Mouse (Mus musculus) small intestine, adult 2 months (tissue): ENCODE data around the gene H60b. TPM values are rescaled to one million over a fixed set of nuclear protein-coding genes. Genes with fewer than 3 reads are reported as not detected.
A peak's percentile ranks its signal among the peaks of the same experiment; 100 is the strongest.
"Not testable (repeated sequence)": the region's sequence is repeated elsewhere in the genome, so short reads cannot be mapped to it uniquely, and the experiment has no call there.

Source experiments
- H3K27ac ChIP-seq: fragments of 200-500 bp; 2 replicates; pipeline ENCODE4 v1.5.1; 2012; ENCODE audit warnings: low read depth, low read length, control low read depth, inconsistent platforms; ENCODE audit not compliant: insufficient read depth
- H3K27me3 ChIP-seq: fragments of 200-500 bp; 2 replicates; pipeline ENCODE4 v1.6.1; 2012; ENCODE audit warnings: mild to moderate bottlenecking, moderate library complexity, low read length, inconsistent platforms; ENCODE audit not compliant: control insufficient read depth, insufficient read depth
- H3K36me3 ChIP-seq: fragments of 200-500 bp; 2 replicates; pipeline ENCODE4 v1.6.1; 2012; ENCODE audit warnings: mild to moderate bottlenecking, low read length, control low read depth, inconsistent platforms; ENCODE audit not compliant: control insufficient read depth, insufficient read depth
- H3K4me1 ChIP-seq: fragments of 200-500 bp; 2 replicates; pipeline ENCODE4 v1.6.1; 2012; ENCODE audit warnings: low read length, inconsistent platforms, mixed read lengths; ENCODE audit not compliant: control insufficient read depth, insufficient read depth, insufficient read length
- H3K4me3 ChIP-seq: fragments of 200-500 bp; 2 replicates; pipeline ENCODE4 v1.5.1; 2012; ENCODE audit warnings: low read depth, mild to moderate bottlenecking, control low read depth, inconsistent platforms, low read length, moderate library complexity
- CTCF ChIP-seq: fragments of 200-500 bp; IDR thresholded peaks from 2 replicates; pipeline ENCODE4 v1.5.1; 2012; ENCODE audit warnings: low read depth, mild to moderate bottlenecking, control low read depth, inconsistent platforms, low read length, moderate library complexity, mixed read lengths; ENCODE audit not compliant: insufficient replicate concordance, insufficient read length; ENCODE audit errors: extremely low read depth
- POLR2A ChIP-seq: fragments of 200-500 bp; IDR thresholded peaks from 2 replicates; pipeline ENCODE4 v1.6.1; 2012; ENCODE audit warnings: low read depth, mild to moderate bottlenecking, control low read depth, inconsistent platforms, low read length, moderate library complexity
- WGBS: fragments of 180-500 bp; shearing (Covaris S2); methylation state at CpG from one replicate; pipeline ENCODE4 v1.1.7; 2018; 5-methylcytosine and 5-hydroxymethylcytosine counted together
- polyA plus RNA-seq: library from polyadenylated mRNA; depleted of rRNA; stranded (reverse); fragments of >200 nt; gene quantifications from 2 replicates; pipeline ENCODE4 v1.2.3, GENCODE M21; 2012

Gene H60b
- polyA plus RNA-seq, 1 experiment: not detected

DNA sequence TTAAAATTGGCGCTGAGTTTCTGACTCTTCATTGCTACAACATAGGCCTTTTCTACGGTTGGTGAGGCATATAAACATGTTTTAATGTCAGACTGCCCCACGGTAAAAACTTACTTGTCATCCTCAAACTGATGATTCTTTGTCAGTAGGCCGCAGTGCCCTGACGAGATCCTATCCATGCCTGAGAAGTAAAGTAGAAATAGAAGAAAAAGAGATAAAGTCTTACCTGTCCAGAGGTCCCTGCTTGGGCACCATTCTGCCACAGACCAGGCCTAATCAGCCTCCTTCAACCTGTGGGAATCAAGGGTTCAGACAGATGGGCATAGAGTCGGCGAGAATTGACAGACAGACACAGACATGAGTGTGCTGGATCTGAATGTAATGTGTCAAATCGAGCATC, 106.7 kb downstream of the H60b start:
- 92% methylated on average over 8 of the region's 8 CpGs for WGBS

DNA sequence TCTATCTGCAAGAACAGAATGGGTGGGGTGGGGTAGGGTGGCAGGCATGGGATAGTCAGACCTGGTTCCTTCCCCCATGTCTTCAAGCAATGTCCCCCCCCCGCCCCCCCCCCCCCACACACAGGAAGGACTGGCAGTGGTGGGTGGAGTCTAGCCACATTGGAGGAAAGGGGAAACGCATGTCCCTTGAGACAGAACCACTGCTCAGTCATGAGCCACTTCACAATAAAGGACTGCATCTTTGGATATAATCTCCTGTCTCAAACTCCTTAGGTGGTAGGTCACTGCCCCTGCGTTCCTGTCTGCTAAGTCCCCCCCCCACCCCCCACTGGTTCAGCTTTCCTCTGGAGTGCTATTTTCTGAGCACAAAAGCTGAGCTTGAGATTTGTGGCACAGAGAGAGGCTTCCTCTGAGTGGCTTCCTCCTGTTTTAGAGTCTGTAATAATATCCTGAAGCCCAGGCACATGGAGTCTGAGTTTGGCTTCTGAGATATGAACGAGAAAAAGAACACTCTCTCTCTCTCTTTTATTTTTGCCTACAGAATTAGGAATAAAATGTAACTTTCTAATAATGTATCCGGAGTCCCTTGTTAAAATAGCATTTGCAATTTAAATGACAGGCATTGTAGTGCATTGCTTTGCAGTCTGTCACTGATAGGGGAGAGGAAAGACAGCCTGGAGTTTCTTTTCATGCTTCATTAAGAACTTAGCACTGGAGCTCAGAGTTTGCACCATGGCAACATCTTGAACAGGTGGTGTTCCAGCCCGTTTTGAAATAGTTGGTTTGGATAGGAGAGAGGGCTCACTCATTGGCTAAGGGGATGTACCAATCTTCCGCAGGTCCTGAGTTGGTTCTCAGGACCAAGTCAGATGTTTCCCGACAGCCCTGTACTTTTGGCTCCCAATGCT, 112.7 kb downstream of the H60b start:
- WGBS: 52% methylated on average over 7 of the region's 8 CpGs
- H3K4me3 ChIP-seq: not testable (repeated sequence)

More for the DNA sequence above, 106.7 kb downstream of the H60b start:
- H3K4me3 ChIP-seq: no peak overlapping the region
- no peaks in the 10 kb centered on the region for H3K36me3 ChIP-seq
- TF ChIP-seq POLR2A (no peak), CTCF (no peak)
- H3K27me3 ChIP-seq: no peaks in the 10 kb centered on the region
- no peaks in the 10 kb centered on the region for H3K4me1 ChIP-seq
- no peak overlapping the region for H3K27ac ChIP-seq

DNA sequence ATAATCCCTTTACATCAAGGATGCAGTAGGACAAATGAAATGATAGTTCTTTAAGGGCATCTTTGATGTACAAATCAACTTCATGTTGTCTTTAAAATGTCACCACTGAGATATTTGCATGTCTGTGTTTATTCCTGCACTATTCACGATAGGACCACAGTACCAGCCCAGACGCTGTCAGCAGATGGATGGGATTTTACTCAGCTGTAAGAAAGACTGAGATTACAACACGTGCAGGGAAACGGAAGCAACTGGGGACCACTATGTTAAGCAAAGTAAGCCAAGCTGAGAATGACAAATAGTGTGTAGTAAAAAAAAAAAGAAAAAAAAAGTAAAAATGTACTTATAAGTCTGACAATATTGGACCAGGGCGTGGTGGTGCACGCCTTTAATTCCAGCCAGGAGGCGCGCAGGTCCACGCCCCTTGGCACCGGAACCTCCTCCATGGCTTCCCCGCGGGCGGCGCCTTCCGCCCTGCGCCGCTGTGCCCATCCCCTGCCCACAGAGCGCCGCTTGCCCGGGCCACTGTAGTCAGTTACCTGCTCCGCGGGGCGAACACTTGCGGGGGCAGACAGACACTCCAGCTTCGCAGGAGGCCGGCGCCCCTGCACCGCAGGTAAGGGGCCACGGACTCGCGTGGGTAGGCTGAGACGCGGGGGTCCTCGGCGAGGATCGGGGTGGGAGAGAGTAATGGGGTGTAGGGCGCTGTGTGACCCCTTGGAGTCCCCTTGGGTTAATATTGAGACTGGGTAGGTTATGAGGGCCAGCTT, 114.7 kb downstream of the H60b start:
- not testable (repeated sequence) for H3K27ac ChIP-seq, H3K36me3 ChIP-seq, H3K27me3 ChIP-seq, H3K4me1 ChIP-seq
- H3K4me3 ChIP-seq: peak overlapping the region; percentile 28
- WGBS: 7% methylated on average over 37 of the region's 37 CpGs

More for the DNA sequence above, 112.7 kb downstream of the H60b start:
- H3K27me3 ChIP-seq, H3K4me1 ChIP-seq, H3K36me3 ChIP-seq, H3K27ac ChIP-seq: not testable (repeated sequence)

DNA sequence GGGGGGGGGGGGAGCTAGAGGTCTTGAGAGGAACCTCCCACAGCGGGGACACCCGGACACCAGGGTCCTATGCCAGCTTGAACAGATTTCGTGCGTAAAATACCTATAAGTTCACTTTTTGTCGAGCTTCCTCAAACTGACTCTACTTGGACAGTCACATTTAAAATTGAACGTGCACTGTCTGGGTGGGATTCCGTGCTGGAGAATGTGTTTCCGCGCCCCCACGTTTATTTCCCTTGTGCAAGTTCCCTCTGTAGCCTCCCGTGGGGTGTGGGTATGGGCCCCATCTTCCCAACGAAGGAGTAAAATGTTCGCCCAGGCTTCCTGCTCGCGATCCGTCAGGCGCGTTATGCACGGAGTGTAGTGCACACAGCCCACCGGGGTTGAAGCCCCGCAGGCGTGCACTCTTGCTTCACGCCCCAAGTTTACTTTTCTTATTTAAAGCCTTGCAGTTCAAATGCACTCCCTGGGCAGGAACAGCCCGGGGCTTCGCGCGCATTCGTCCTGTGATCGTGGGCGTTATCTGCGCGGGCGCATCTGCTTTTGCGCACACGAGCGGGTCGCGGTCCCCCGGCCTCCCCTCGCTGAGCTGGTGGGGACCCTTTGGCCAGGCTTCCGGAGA, 115.4 kb downstream of the H60b start:
- TF ChIP-seq POLR2A (no peak), CTCF (no peak)
- Histone ChIP-seq H3K27ac (no peak overlapping the region), H3K4me1 (no peaks in the 10 kb centered on the region), H3K4me3 (0 out of 2 replicates have a peak overlapping the region, but pooled peaks have one; percentile 28), H3K36me3 (no peaks in the 10 kb centered on the region), H3K27me3 (no peaks in the 10 kb centered on the region; the same call in 1 of the 2 replicates)
- 5% methylated on average over 41 of the region's 41 CpGs for WGBS

DNA sequence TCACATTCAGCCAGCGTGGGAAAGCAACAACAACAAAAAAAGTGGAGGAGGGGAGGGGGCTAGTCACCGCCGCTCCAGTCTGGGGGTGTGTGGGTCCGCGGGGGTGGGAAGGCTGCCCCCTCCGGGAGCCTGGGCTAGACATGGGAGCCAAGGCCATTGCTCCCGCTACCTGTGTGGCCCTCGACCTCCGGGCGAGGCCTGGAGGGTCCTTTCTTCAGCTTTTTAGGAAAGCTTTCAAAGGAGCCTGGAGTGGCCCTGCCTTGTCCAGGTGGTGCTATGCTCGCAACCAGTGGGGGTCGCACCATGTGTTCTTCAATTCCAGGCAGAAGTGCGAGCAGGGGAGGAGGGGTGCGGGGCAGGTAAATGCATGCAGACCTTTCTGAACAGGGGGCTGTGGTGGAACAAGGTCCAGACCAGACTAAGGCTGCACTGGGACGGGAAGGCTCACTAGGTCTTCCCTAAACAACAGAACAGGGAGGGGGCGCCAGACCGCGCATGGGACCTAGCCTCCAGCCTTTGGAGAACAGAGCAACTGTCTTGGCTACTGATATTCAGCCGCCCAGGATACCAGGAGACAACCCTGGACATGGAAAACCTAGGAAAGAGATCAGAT, 116.2 kb downstream of the H60b start:
- Histone ChIP-seq H3K27ac (no peak overlapping the region), H3K4me1 (no peaks in the 10 kb centered on the region), H3K4me3 (no peak overlapping the region), H3K36me3 (no peaks in the 10 kb centered on the region), H3K27me3 (no peaks in the 10 kb centered on the region; the same call in 1 of the 2 replicates)
- no peak for TF ChIP-seq CTCF
- no peak for TF ChIP-seq POLR2A
- WGBS: 21% methylated on average over 19 of the region's 19 CpGs

DNA sequence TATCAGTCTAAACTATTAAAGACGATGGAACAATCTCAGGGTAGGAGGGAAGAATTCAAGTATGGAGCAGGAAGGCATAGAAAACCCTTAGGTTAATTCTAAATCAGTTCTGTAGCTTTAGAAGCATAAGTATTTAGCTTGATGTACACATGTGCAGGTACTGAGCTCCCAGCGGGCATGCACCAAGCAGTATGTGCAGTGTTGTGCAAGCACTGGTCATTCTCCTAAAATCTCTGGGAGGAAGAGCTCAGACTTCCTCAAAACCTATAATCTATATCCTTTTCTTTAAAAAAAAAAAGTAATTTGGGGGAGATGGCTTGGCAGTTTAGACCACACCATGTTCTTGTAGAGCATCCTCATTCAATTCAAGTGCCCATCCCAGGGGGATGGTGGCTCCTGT, 120.1 kb downstream of the H60b start:
- not testable (repeated sequence) for H3K36me3 ChIP-seq, H3K4me3 ChIP-seq, H3K27ac ChIP-seq, H3K27me3 ChIP-seq, H3K4me1 ChIP-seq
- WGBS: 81% methylated on average over 2 of the region's 2 CpGs

DNA sequence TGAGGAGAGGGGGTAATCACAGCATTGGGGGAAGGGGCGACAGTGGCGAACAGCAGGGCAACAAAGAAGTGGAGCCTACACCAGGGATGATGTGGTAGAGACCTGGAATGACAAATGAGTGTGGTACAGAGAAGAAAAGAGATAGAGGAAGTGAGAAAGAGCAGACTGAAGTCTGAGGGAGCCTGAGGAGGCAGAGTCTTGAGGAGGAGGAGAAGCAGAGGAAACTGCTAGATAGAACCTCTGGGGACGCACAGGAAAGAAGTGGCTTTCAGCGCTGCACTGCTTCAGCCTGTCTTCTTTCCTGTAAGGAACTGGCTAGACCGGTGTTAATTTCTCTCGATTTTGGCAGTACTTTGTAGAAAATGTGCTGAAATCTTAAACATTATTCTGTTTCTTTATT, 124.4 kb downstream of the H60b start:
- Histone ChIP-seq H3K27me3 (no peaks in the 10 kb centered on the region), H3K27ac (no peak overlapping the region), H3K36me3 (no peaks in the 10 kb centered on the region), H3K4me3 (no peak overlapping the region), H3K4me1 (no peaks in the 10 kb centered on the region)
- TF ChIP-seq POLR2A (no peak), CTCF (no peak)
- WGBS: 51% methylated on average over 6 of the region's 6 CpGs
